ENCODE assay signal across 32 mouse cellular contexts in genomic region chr12:83861880-83862279, GRCm38 (mm10). TPM values are rescaled to one million over a fixed set of nuclear protein-coding genes. Genes with fewer than 3 reads are reported as not detected.
DNase-seq lines count a peak whose midpoint lies in the region; ATAC-seq and TF ChIP-seq lines count a peak whose summit lies in the region.
"Had no signal": no experiment of that assay in that cellular context is flagged by ENCODE, and none has a peak within 500 bp of the region (broad histone marks: within the 10 kb centered on the region; RNA-seq: fewer than 3 reads in every experiment).

No protein-coding gene starts in this region.

- 25% methylated on average over 3 of the region's 3 CpGs for WGBS in liver, postnatal 0 days (ENCODE audit: insufficient replicate concordance)
- WGBS in liver, embryonic 11.5 days: 75% methylated on average over 3 of the region's 3 CpGs

- DNase-seq in liver, postnatal 0 days: no peak
- no peak for DNase-seq in liver, embryonic 11.5 days (ENCODE audit: low spot score)
- DNase-seq in thymus, postnatal 4 days: no peak
- no peak for DNase-seq in layer of hippocampus, adult 2 months (ENCODE audit: low spot score in 2 of 2)
- DNase-seq in right cerebral cortex, postnatal 36 days (ENCODE audit: low spot score in 2 of 2): no peak
- DNase-seq: adrenal gland, postnatal 25 days; cerebellum, adult 2 months; cerebellum, postnatal 36 days; embryo, embryonic 11 days; gastrocnemius, adult 2 months; kidney, adult 2 months; kidney, postnatal 36 days; lung, postnatal 10 days; retina, postnatal 1 day; right cerebral cortex, postnatal 14 days; thymus, postnatal 14 days had no signal

- ATAC-seq in liver, postnatal 0 days: no peak
- no peak for ATAC-seq in liver, embryonic 11.5 days (replicated peaks; ENCODE audit: low FRiP score)
- peak; percentile 85 for ATAC-seq in common myeloid progenitor, adult 5-6 weeks (replicated peaks; ENCODE audit: low read depth, poor library complexity, severe bottlenecking)
- peak; percentile 81 for ATAC-seq in megakaryocyte, adult 5-6 weeks (ENCODE audit: poor library complexity, severe bottlenecking)
- ATAC-seq: CD4-positive, CD25-positive, alpha-beta regulatory T cell, adult 4 months; forebrain, embryonic 16.5 days; hindbrain, postnatal 0 days; intestine, embryonic 15.5 days; midbrain, embryonic 16.5 days had no signal

- no peak overlapping the region for H3K9ac ChIP-seq in liver, postnatal 0 days (replicated peaks)
- H3K9ac ChIP-seq in liver, embryonic 11.5 days (ENCODE audit: low read depth, low read length): no peak overlapping the region
- H3K9ac ChIP-seq: embryonic facial prominence, embryonic 12.5 days; heart, embryonic 15.5 days; hindbrain, embryonic 12.5 days; intestine, embryonic 15.5 days; limb, embryonic 15.5 days; liver, embryonic 15.5 days; neural tube, embryonic 13.5 days had no signal

- H3K4me2 ChIP-seq in liver, postnatal 0 days (ENCODE audit: low read depth, low read length): no peak overlapping the region
- H3K4me2 ChIP-seq in liver, embryonic 11.5 days: no peak overlapping the region
- H3K4me2 ChIP-seq: embryonic facial prominence, embryonic 12.5 days; heart, embryonic 15.5 days; hindbrain, embryonic 12.5 days; intestine, embryonic 15.5 days; limb, embryonic 15.5 days; liver, embryonic 15.5 days; midbrain, embryonic 11.5 days; neural tube, embryonic 13.5 days had no signal

- 0 out of 2 replicates have a peak, but pooled peaks have one; percentile 29 for TF ChIP-seq EP300 in liver, postnatal 0 days (IDR thresholded peaks at IDR 0.05; ENCODE audit: low read depth)

- H3K27ac ChIP-seq in liver, postnatal 0 days (ENCODE audit: low read depth): peak overlapping the region; percentile 59
- H3K27ac ChIP-seq in liver, embryonic 11.5 days (ENCODE audit: low read depth, low read length): no peak overlapping the region
- H3K27ac ChIP-seq in layer of hippocampus, adult 2 months: no peak overlapping the region
- H3K27ac ChIP-seq: embryonic facial prominence, embryonic 12.5 days; gastrocnemius, adult 2 months; heart, embryonic 15.5 days; hindbrain, embryonic 12.5 days; hindbrain, postnatal 0 days; intestine, embryonic 15.5 days; limb, embryonic 10.5 days; limb, embryonic 15.5 days; liver, embryonic 15.5 days; neural tube, embryonic 13.5 days had no signal

- H3K4me3 ChIP-seq in liver, postnatal 0 days (ENCODE audit: low read depth, low read length): no peak overlapping the region
- H3K4me3 ChIP-seq in liver, embryonic 11.5 days (ENCODE audit: low read depth, low read length): no peak overlapping the region
- no peak overlapping the region for H3K4me3 ChIP-seq in layer of hippocampus, adult 2 months
- H3K4me3 ChIP-seq: embryonic facial prominence, embryonic 12.5 days; gastrocnemius, adult 2 months; heart, embryonic 15.5 days; hindbrain, embryonic 12.5 days; intestine, embryonic 15.5 days; limb, embryonic 10.5 days; limb, embryonic 15.5 days; liver, embryonic 15.5 days; myocyte; neural tube, embryonic 13.5 days had no signal

- TF ChIP-seq CTCF in liver, postnatal 0 days (IDR thresholded peaks at IDR 0.05; ENCODE audit: low read depth): no peak
- no peak for TF ChIP-seq CTCF in layer of hippocampus, adult 2 months (conservative IDR thresholded peaks at IDR 0.05)

- H3K36me3 ChIP-seq in liver, postnatal 0 days (replicated peaks; ENCODE audit: insufficient read depth, low read length): no peaks in the 10 kb centered on the region
- no peaks in the 10 kb centered on the region for H3K36me3 ChIP-seq in liver, embryonic 11.5 days (ENCODE audit: control insufficient read depth, insufficient read depth, low read length)
- H3K36me3 ChIP-seq: heart, embryonic 15.5 days; hindbrain, embryonic 12.5 days; intestine, embryonic 15.5 days; neural tube, embryonic 13.5 days had no signal

- H3K27me3 ChIP-seq in liver, postnatal 0 days (ENCODE audit: insufficient read depth, low read length): no peaks in the 10 kb centered on the region
- no peaks in the 10 kb centered on the region for H3K27me3 ChIP-seq in liver, embryonic 11.5 days (replicated peaks; ENCODE audit: control insufficient read depth, insufficient read depth, low read length)
- H3K27me3 ChIP-seq: embryonic facial prominence, embryonic 12.5 days; heart, embryonic 15.5 days; hindbrain, embryonic 12.5 days; intestine, embryonic 15.5 days; limb, embryonic 15.5 days; liver, embryonic 15.5 days; neural tube, embryonic 13.5 days had no signal

- no peaks in the 10 kb centered on the region for H3K4me1 ChIP-seq in liver, postnatal 0 days (ENCODE audit: insufficient read depth)
- no peaks in the 10 kb centered on the region for H3K4me1 ChIP-seq in liver, embryonic 11.5 days (replicated peaks; ENCODE audit: control insufficient read depth, insufficient read depth, low read length)
- H3K4me1 ChIP-seq: heart, embryonic 15.5 days; hindbrain, embryonic 12.5 days; intestine, embryonic 15.5 days; limb, embryonic 10.5 days; limb, embryonic 15.5 days; neural tube, embryonic 13.5 days had no signal

- no peaks in the 10 kb centered on the region for H3K9me3 ChIP-seq in liver, postnatal 0 days (ENCODE audit: low read length)
- no peaks in the 10 kb centered on the region for H3K9me3 ChIP-seq in liver, embryonic 11.5 days (ENCODE audit: control insufficient read depth, low read length)
- H3K9me3 ChIP-seq: embryonic facial prominence, embryonic 12.5 days; heart, embryonic 15.5 days; hindbrain, embryonic 12.5 days; intestine, embryonic 15.5 days; limb, embryonic 10.5 days; limb, embryonic 15.5 days; neural tube, embryonic 13.5 days had no signal

RNA-seq across cellular contexts. Expression of gene Numb, which starts 59.9 kb away (rescaled TPM):
- 13.0 and 14.5 TPM in 2 replicates for polyA plus RNA-seq in liver, postnatal 0 days (2015; fragmentation: Nextera tagmentation; extraction: Ambion mirVana)
- 25.2 and 26.8 TPM in 2 replicates for polyA plus RNA-seq in liver, embryonic 11.5 days (2014; fragmentation: Nextera tagmentation; extraction: Ambion mirVana)
- total RNA-seq in common myeloid progenitor, adult 5-6 weeks (2017): 14.1 and 17.0 TPM in 2 replicates
- total RNA-seq in megakaryocyte, adult 5-6 weeks (2015): 28.4 and 35.7 TPM in 2 replicates
- total RNA-seq in megakaryocyte, adult 5-6 weeks (2017): 34.4 and 36.0 TPM in 2 replicates
- 10 to 100 TPM; 26.7 to 38.7 TPM for total RNA-seq in layer of hippocampus, adult 2 months (2021)

Comparison
In these comparisons a context has a peak if more than half of its experiments do, and no peak if none do; other contexts are left out.
1. ATAC-seq: peak in common myeloid progenitor, adult 5-6 weeks (single experiment) and megakaryocyte, adult 5-6 weeks (single experiment); none in liver, postnatal 0 days (single experiment) and liver, embryonic 11.5 days (single experiment).